Mouse (Mus musculus) liver, embryonic 14.5 days (tissue): Measurements from ENCODE around the gene Slc22a14. TPM values are rescaled to one million over a fixed set of nuclear protein-coding genes. Genes with fewer than 3 reads are reported as not detected.

Experiments
- ATAC-seq: fragments of 200-750 bp; cut with Nextera tagmentation; 2 replicates; pipeline ENCODE4 v1.8.0; 2017; ENCODE audit warnings: moderate number of reproducible peaks, mild to moderate bottlenecking, moderate library complexity; ENCODE audit not compliant: insufficient read depth
- DNase-seq, 3 experiments: peaks; one replicate each; pipeline ENCODE4 v3.0.0-alpha.2; 2012 to 2013; ENCODE audit warnings: low read depth in 3 of 3, low spot score in 3 of 3
- H3K27ac ChIP-seq: fragments of 300-500 bp; sonication (generic); 2 replicates; pipeline ENCODE4 v1.5.1; 2014; ENCODE audit warnings: moderate library complexity, mild to moderate bottlenecking, control low read depth, inconsistent platforms
- H3K27me3 ChIP-seq: fragments of 300-500 bp; sonication (generic); 2 replicates; pipeline ENCODE4 v1.6.1; 2014; ENCODE audit warnings: mild to moderate bottlenecking, low read length, moderate library complexity; ENCODE audit not compliant: control insufficient read depth, insufficient read depth
- H3K36me3 ChIP-seq: fragments of 300-500 bp; sonication (generic); replicated peaks from 2 replicates; pipeline ENCODE4 v1.6.1; 2014; ENCODE audit warnings: low read depth; ENCODE audit not compliant: control insufficient read depth, insufficient read depth
- H3K4me1 ChIP-seq, 2 experiments: fragments of 200-500 bp in 1 of 2; fragments of 300-500 bp in 1 of 2; sonication (generic) in 1 of 2; replicated peaks; 2 replicates each; pipeline ENCODE4 v1.6.1; 2012 to 2014; ENCODE audit warnings: antibody characterized with exemption in 1 of 2, inconsistent platforms in 1 of 2, low read length in 1 of 2; ENCODE audit not compliant: control insufficient read depth in 2 of 2, insufficient read depth in 2 of 2
- H3K4me2 ChIP-seq: fragments of 300-500 bp; sonication (generic); 2 replicates; pipeline ENCODE4 v1.6.1; 2014; ENCODE audit warnings: low read depth, mild to moderate bottlenecking, control low read depth, moderate library complexity
- H3K4me3 ChIP-seq, 2 experiments: fragments of 200-500 bp in 1 of 2; fragments of 300-500 bp in 1 of 2; sonication (generic) in 1 of 2; 2 replicates each; pipeline ENCODE4 v1.5.1; 2012 to 2014; ENCODE audit warnings: low read depth in 2 of 2, low read length in 2 of 2, mild to moderate bottlenecking in 2 of 2, control low read depth in 1 of 2, inconsistent platforms in 1 of 2, moderate library complexity in 1 of 2; ENCODE audit not compliant: insufficient read depth in 1 of 2
- H3K9ac ChIP-seq: fragments of 300-500 bp; sonication (generic); replicated peaks from 2 replicates; pipeline ENCODE4 v1.6.1; 2014; ENCODE audit warnings: mild to moderate bottlenecking, control low read depth, moderate library complexity
- H3K9me3 ChIP-seq: fragments of 300-500 bp; sonication (generic); 2 replicates; pipeline ENCODE4 v1.6.1; 2016; ENCODE audit warnings: low read length, mixed read lengths; ENCODE audit not compliant: control insufficient read depth
- CTCF ChIP-seq: IDR thresholded peaks from 2 replicates; pipeline ENCODE4 v1.5.1; 2016; ENCODE audit warnings: antibody characterized with exemption, low read depth, control low read depth
- EP300 ChIP-seq: IDR thresholded peaks from 2 replicates; pipeline ENCODE4 v1.6.1; 2016; ENCODE audit warnings: antibody characterized with exemption, low read depth
- WGBS: fragments of 180-500 bp; shearing (Covaris S2); extraction: QIAGEN DNeasy Blood & Tissue Kit; methylation state at CpG from one replicate; pipeline ENCODE4 v1.1.7; 2014; ENCODE audit not compliant: insufficient replicate concordance; 5-methylcytosine and 5-hydroxymethylcytosine counted together
- polyA plus RNA-seq, 2 experiments: library from polyadenylated mRNA; depleted of rRNA in 1 of 2; stranded (reverse) in 1 of 2; unstranded in 1 of 2; fragments of >200 nt; fragmentation: Nextera tagmentation in 1 of 2; extraction: Ambion mirVana in 1 of 2; gene quantifications; 2 replicates each; pipeline versions ENCODE4 v1.2.1 to v1.2.3; 2012 to 2014

Gene Slc22a14
- polyA plus RNA-seq, 2 experiments: not detected

- ATAC-seq: no peak
- no peak overlapping the region for H3K27ac ChIP-seq
- H3K36me3 ChIP-seq: no peaks in the 10 kb centered on the region
- H3K4me1 ChIP-seq: peaks cover 0 to 3% of the 10 kb centered on the region in 2 experiments; a peak in 1 of 4 replicates
- DNase-seq: no peak
- no peaks in the 10 kb centered on the region for H3K9me3 ChIP-seq
- H3K9ac ChIP-seq: no peak overlapping the region
- H3K27me3 ChIP-seq: no peaks in the 10 kb centered on the region
- H3K4me3 ChIP-seq: no peak overlapping the region
- 68% methylated on average over 15 of the region's 15 CpGs for WGBS
- H3K4me2 ChIP-seq: no peak overlapping the region
- no peak for TF ChIP-seq CTCF
- no peak for TF ChIP-seq EP300
These were observed 35.0 kb downstream of the Slc22a14 start for GRCm38 (mm10) chr9:119330186-119330963.

- no peak overlapping the region for H3K4me2 ChIP-seq
- H3K27me3 ChIP-seq: no peaks in the 10 kb centered on the region
- TF ChIP-seq EP300 (no peak), CTCF (no peak)
- H3K4me1 ChIP-seq: peaks cover 2 to 9% of the 10 kb centered on the region in 2 experiments; a peak in 2 of 4 replicates
- DNase-seq (no peak), ATAC-seq (no peak)
- H3K9me3 ChIP-seq: no peaks in the 10 kb centered on the region
- H3K27ac ChIP-seq: no peak overlapping the region
- H3K9ac ChIP-seq: no peak overlapping the region
- WGBS: 44% methylated on average over 3 of the region's 3 CpGs
- no peak overlapping the region for H3K4me3 ChIP-seq
- no peaks in the 10 kb centered on the region for H3K36me3 ChIP-seq
These were observed 36.9 kb downstream of the Slc22a14 start for GRCm38 (mm10) chr9:119328488-119328887.

DNA sequence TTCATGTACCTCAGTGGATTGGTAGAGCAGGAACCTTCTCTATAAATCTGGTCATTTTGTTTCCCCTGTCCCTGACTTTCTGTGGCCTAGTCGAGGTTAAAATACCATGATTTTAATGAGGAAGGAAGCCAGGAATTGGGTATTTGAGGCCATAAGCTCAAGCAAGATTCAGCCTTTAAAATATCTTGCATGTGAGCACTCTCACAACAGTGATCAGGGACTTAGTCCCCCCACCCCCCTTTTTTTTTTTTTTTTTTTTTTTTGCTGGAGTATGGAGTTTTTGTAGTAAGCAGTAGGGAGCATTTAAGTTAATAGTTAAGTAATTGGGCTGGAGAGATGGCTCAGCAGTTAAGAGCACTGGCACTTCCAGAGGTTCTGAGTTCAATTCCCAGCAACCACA lies 41.2 kb downstream of the Slc22a14 start:
- H3K4me2 ChIP-seq: peak overlapping the region; percentile 99
- no peaks in the 10 kb centered on the region for H3K36me3 ChIP-seq
- no peak overlapping the region for H3K27ac ChIP-seq
- peak overlapping the region; percentile 94; the same call in 1 of the 2 replicates for H3K9ac ChIP-seq
- peaks cover 11 to 18% of the 10 kb centered on the region in 2 experiments; a peak in 3 of 4 replicates for H3K4me1 ChIP-seq
- DNase-seq (no peak), ATAC-seq (no peak)
- no peaks in the 10 kb centered on the region for H3K27me3 ChIP-seq
- H3K4me3 ChIP-seq: peak overlapping the region in 1 of 2 experiments; percentile 83; a peak in 2 of 4 replicates
- 30% methylated on average over 1 of the region's 1 CpGs for WGBS
- H3K9me3 ChIP-seq: no peaks in the 10 kb centered on the region
- no peak for TF ChIP-seq CTCF
- no peak for TF ChIP-seq EP300

GRCm38 (mm10) chr9:119323260-119323645 lies 42.1 kb downstream of the Slc22a14 start:
- H3K27ac ChIP-seq: peak overlapping the region; percentile 99
- no peak for ATAC-seq
- H3K36me3 ChIP-seq: no peaks in the 10 kb centered on the region
- WGBS: 2% methylated on average over 9 of the region's 9 CpGs
- no peaks in the 10 kb centered on the region for H3K27me3 ChIP-seq
- H3K4me1 ChIP-seq: peaks cover 11 to 18% of the 10 kb centered on the region in 2 experiments; a peak in 3 of 4 replicates
- peak overlapping the region; percentile 94 for H3K9ac ChIP-seq
- H3K4me3 ChIP-seq: peak overlapping the region; percentile 82 to 83
- H3K4me2 ChIP-seq: peak overlapping the region; percentile 99
- no peak for DNase-seq
- no peak for TF ChIP-seq CTCF
- TF ChIP-seq EP300: no peak
- no peaks in the 10 kb centered on the region for H3K9me3 ChIP-seq
